Mouse (Mus musculus): ENCODE measurements at regions not wholly inside any gene's neighbourhood (a gene's known extent, or its start where the extent isn't known, plus 50 kb on each side); places are given as distances from the start of the nearest gene placed in this dataset.

DNA sequence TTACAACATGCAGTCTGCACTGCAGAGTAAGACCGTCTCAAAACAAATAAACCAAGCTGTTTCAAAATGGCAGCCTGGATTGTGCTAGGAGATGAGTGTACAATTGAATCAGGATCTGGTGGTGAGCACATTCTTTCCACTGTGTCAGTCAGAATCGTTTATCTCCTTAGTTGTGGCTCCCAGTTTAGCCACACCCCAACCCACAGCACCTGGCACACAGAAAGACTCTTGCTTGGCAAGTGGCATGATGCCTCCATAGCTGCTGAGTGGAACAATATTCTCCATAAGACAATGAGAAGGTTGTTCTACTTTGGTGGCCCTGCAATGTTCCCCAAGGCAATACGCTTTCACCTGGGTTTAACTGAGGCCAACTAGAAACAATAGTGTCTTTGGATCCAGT is 616.6 kb downstream of the Insc start:
- H3K4me3 ChIP-seq (ENCODE audit: low read depth, low read length): no peak overlapping the region
- no peak overlapping the region for H3K9ac ChIP-seq (ENCODE audit: low read length)
- ATAC-seq (ENCODE audit: low FRiP score): no peak
- no peak overlapping the region for H3K27ac ChIP-seq (ENCODE audit: low read depth, low read length)
- H3K27me3 ChIP-seq (ENCODE audit: control insufficient read depth, insufficient read depth, low read length): no peaks in the 10 kb centered on the region
- no peaks in the 10 kb centered on the region for H3K4me1 ChIP-seq (ENCODE audit: control insufficient read depth, insufficient read depth, low read length)
- no peaks in the 10 kb centered on the region for H3K9me3 ChIP-seq (ENCODE audit: control insufficient read depth, low read length)
- H3K4me2 ChIP-seq: no peak overlapping the region
- 87% methylated on average over 3 of the region's 3 CpGs for WGBS
- no peak for DNase-seq (ENCODE audit: low spot score, missing footprints)
- H3K36me3 ChIP-seq (ENCODE audit: control insufficient read depth, insufficient read depth, low read length): no peaks in the 10 kb centered on the region

DNA sequence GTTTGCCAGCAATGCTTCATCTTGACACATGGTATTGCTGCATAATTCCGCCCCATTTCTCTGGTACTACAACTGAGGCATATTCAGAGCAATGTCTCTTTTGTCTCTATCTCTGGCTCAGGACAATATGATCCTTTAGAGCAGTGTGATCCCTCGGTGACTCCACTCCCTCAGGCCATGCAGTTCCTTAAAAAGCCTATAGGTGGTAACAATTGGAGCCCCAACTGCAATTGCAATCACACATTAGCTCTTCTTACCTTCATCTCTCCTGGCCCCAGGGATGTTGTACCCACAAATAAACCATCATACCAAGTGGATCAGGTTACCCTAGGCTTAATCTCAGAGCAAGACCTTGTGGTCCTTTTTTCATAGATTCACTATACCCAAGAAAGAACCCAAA is 618.6 kb downstream of the Insc start:
- no peaks in the 10 kb centered on the region for H3K36me3 ChIP-seq (ENCODE audit: control insufficient read depth, insufficient read depth, low read length)
- H3K27ac ChIP-seq (ENCODE audit: low read depth, low read length): no peak overlapping the region
- no peaks in the 10 kb centered on the region for H3K27me3 ChIP-seq (ENCODE audit: control insufficient read depth, insufficient read depth, low read length)
- no peak overlapping the region for H3K4me2 ChIP-seq
- no peaks in the 10 kb centered on the region for H3K4me1 ChIP-seq (ENCODE audit: control insufficient read depth, insufficient read depth, low read length)
- H3K9ac ChIP-seq (ENCODE audit: low read length): no peak overlapping the region
- DNase-seq (ENCODE audit: low spot score, missing footprints) (peak; percentile 68), ATAC-seq (ENCODE audit: low FRiP score) (no peak)
- no peak overlapping the region for H3K4me3 ChIP-seq (ENCODE audit: low read depth, low read length)
- no peaks in the 10 kb centered on the region for H3K9me3 ChIP-seq (ENCODE audit: control insufficient read depth, low read length)
- WGBS: 88% methylated on average over 2 of the region's 2 CpGs

- Histone ChIP-seq H3K9me3 (ENCODE audit: control insufficient read depth, low read length) (no peaks in the 10 kb centered on the region), H3K27me3 (ENCODE audit: control insufficient read depth, insufficient read depth, low read length) (no peaks in the 10 kb centered on the region), H3K27ac (ENCODE audit: low read depth, low read length) (no peak overlapping the region), H3K36me3 (ENCODE audit: control insufficient read depth, insufficient read depth, low read length) (no peaks in the 10 kb centered on the region), H3K4me3 (ENCODE audit: low read depth, low read length) (no peak overlapping the region), H3K4me1 (ENCODE audit: control insufficient read depth, insufficient read depth, low read length) (no peaks in the 10 kb centered on the region), H3K4me2 (no peak overlapping the region), H3K9ac (ENCODE audit: low read length) (no peak overlapping the region)
- WGBS: 40% methylated on average over 5 of the region's 5 CpGs
- DNase-seq (ENCODE audit: low spot score, missing footprints) (peak; percentile 96), ATAC-seq (ENCODE audit: low FRiP score) (peak; percentile 52; the same call in 1 of the 2 replicates)
Measured at GRCm38 (mm10) chr7:115366910-115367309, 623.4 kb downstream of the Insc start.

DNA sequence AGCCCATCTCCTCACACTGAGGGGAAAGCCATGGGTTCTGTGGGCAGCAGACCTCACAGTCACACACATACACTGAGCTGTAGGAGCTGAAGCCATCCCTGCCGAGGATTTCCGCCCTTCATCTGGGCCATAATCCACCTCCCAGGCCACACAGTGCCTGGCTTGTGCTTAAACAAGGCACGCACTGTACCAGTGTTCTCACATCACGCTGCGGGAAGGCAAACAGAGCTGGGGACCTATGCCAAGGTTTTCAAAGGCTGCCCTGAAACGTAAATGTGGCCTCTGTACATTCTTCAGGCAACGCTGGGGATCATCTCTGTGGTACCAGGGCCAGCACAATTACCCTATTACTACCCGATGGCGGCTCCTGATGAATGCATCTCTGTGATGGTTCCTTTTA is 627.6 kb downstream of the Insc start:
- ATAC-seq (ENCODE audit: low FRiP score) (no peak), DNase-seq (ENCODE audit: low spot score, missing footprints) (peak; percentile 60)
- Histone ChIP-seq H3K36me3 (ENCODE audit: control insufficient read depth, insufficient read depth, low read length) (no peaks in the 10 kb centered on the region), H3K27me3 (ENCODE audit: control insufficient read depth, insufficient read depth, low read length) (no peaks in the 10 kb centered on the region), H3K27ac (ENCODE audit: low read depth, low read length) (no peak overlapping the region), H3K4me1 (ENCODE audit: control insufficient read depth, insufficient read depth, low read length) (no peaks in the 10 kb centered on the region), H3K9ac (ENCODE audit: low read length) (no peak overlapping the region), H3K4me2 (no peak overlapping the region), H3K4me3 (ENCODE audit: low read depth, low read length) (no peak overlapping the region), H3K9me3 (ENCODE audit: control insufficient read depth, low read length) (no peaks in the 10 kb centered on the region)
- 77% methylated on average over 9 of the region's 9 CpGs for WGBS

GRCm38 (mm10) chr7:115372921-115373320 is 629.4 kb downstream of the Insc start:
- Histone ChIP-seq H3K27me3 (ENCODE audit: control insufficient read depth, insufficient read depth, low read length) (no peaks in the 10 kb centered on the region), H3K4me1 (ENCODE audit: control insufficient read depth, insufficient read depth, low read length) (no peaks in the 10 kb centered on the region), H3K4me3 (ENCODE audit: low read depth, low read length) (no peak overlapping the region), H3K9ac (ENCODE audit: low read length) (no peak overlapping the region), H3K4me2 (no peak overlapping the region), H3K27ac (ENCODE audit: low read depth, low read length) (no peak overlapping the region), H3K9me3 (ENCODE audit: control insufficient read depth, low read length) (no peaks in the 10 kb centered on the region), H3K36me3 (ENCODE audit: control insufficient read depth, insufficient read depth, low read length) (no peaks in the 10 kb centered on the region)
- DNase-seq (ENCODE audit: low spot score, missing footprints) (peak; percentile 62), ATAC-seq (ENCODE audit: low FRiP score) (no peak)
- 61% methylated on average over 2 of the region's 2 CpGs for WGBS

GRCm38 (mm10) chr7:115373781-115374533 is 630.5 kb downstream of the Insc start:
- no peak overlapping the region for H3K9ac ChIP-seq (ENCODE audit: low read length)
- H3K27ac ChIP-seq (ENCODE audit: low read depth, low read length): no peak overlapping the region
- H3K27me3 ChIP-seq (ENCODE audit: control insufficient read depth, insufficient read depth, low read length): no peaks in the 10 kb centered on the region
- no peak for ATAC-seq (ENCODE audit: low FRiP score)
- H3K4me2 ChIP-seq: no peak overlapping the region
- H3K36me3 ChIP-seq (ENCODE audit: control insufficient read depth, insufficient read depth, low read length): no peaks in the 10 kb centered on the region
- H3K4me1 ChIP-seq (ENCODE audit: control insufficient read depth, insufficient read depth, low read length): no peaks in the 10 kb centered on the region
- peak; percentile 75 for DNase-seq (ENCODE audit: low spot score, missing footprints)
- no peak overlapping the region for H3K4me3 ChIP-seq (ENCODE audit: low read depth, low read length)
- 70% methylated on average over 8 of the region's 8 CpGs for WGBS
- H3K9me3 ChIP-seq (ENCODE audit: control insufficient read depth, low read length): no peaks in the 10 kb centered on the region

DNA sequence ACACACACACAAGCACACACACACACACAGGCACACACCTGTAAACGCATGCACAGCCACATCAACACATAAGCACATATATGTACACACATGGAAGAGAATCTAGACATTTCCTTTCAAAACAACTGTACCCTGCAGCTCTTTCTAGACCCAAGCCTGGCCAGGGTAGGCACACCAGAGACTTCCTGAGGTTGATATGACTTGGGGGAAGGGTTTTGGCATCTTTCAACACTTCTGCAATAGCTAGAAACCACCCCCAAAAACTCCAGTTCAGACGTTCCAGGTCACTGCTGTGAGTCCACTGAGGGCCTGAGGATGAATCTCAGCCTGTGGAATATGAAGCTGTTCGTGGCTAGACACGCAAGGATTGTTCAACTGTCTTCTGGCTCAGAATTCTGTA is 632.6 kb downstream of the Insc start:
- Histone ChIP-seq H3K4me2 (no peak overlapping the region), H3K4me1 (ENCODE audit: control insufficient read depth, insufficient read depth, low read length) (no peaks in the 10 kb centered on the region), H3K9me3 (ENCODE audit: control insufficient read depth, low read length) (no peaks in the 10 kb centered on the region), H3K27me3 (ENCODE audit: control insufficient read depth, insufficient read depth, low read length) (no peaks in the 10 kb centered on the region), H3K4me3 (ENCODE audit: low read depth, low read length) (no peak overlapping the region), H3K9ac (ENCODE audit: low read length) (no peak overlapping the region), H3K36me3 (ENCODE audit: control insufficient read depth, insufficient read depth, low read length) (no peaks in the 10 kb centered on the region), H3K27ac (ENCODE audit: low read depth, low read length) (no peak overlapping the region)
- ATAC-seq (ENCODE audit: low FRiP score): no peak
- DNase-seq (ENCODE audit: low spot score, missing footprints): no peak
- 89% methylated on average over 4 of the region's 4 CpGs for WGBS

DNA sequence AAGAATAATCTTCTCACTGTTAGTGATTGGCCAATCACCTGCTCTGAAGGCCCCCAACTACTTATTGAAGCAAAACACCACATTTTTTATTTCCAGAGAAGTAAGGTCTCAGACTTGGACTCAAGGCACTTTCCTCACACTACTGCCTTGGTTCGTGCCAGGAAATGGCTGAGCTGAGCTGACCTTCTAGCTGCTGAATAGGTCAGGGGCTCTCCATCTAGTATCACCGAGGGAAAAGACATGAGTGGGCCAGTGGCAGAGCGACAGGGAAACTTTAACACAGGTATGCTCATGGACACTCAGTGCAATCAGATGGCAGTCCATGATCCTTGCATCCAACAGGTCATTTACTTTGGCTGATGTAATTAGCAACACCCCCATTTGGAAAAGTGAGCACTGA is 635.3 kb downstream of the Insc start:
- Histone ChIP-seq H3K9me3 (ENCODE audit: control insufficient read depth, low read length) (no peaks in the 10 kb centered on the region), H3K4me3 (ENCODE audit: low read depth, low read length) (no peak overlapping the region)
- no peak for ATAC-seq (ENCODE audit: low FRiP score)

DNA sequence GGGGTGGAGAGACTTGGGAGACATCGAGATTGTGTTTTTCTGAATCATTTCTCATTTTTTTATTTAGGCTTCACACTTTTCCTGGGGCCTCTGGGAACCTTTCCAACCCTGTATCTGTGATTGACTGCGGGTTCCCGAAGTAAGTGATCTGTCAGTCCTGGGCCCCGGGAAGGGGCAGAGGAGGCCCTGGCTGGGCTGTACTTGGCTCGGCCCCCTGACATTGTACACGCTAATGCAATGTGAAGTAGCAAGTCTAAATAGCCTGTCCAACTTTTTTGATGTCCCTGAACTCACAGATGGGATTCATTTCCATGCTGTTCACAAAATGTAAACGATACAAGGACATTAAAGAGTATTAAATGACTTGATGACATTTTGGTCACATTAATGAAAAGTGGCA is 636.1 kb downstream of the Insc start:
- ATAC-seq (ENCODE audit: low FRiP score) (no peak), DNase-seq (ENCODE audit: low spot score, missing footprints) (no peak)
- no peaks in the 10 kb centered on the region for H3K9me3 ChIP-seq (ENCODE audit: control insufficient read depth, low read length)
- H3K27ac ChIP-seq (ENCODE audit: low read depth, low read length): no peak overlapping the region
- 79% methylated on average over 7 of the region's 7 CpGs for WGBS
- H3K4me3 ChIP-seq (ENCODE audit: low read depth, low read length): no peak overlapping the region
- H3K4me2 ChIP-seq: no peak overlapping the region
- H3K9ac ChIP-seq (ENCODE audit: low read length): no peak overlapping the region
- H3K4me1 ChIP-seq (ENCODE audit: control insufficient read depth, insufficient read depth, low read length): no peaks in the 10 kb centered on the region
- no peaks in the 10 kb centered on the region for H3K36me3 ChIP-seq (ENCODE audit: control insufficient read depth, insufficient read depth, low read length)
- H3K27me3 ChIP-seq (ENCODE audit: control insufficient read depth, insufficient read depth, low read length): no peaks in the 10 kb centered on the region

More for the DNA sequence above, 635.3 kb downstream of the Insc start:
- no peak overlapping the region for H3K9ac ChIP-seq (ENCODE audit: low read length)
- no peak overlapping the region for H3K27ac ChIP-seq (ENCODE audit: low read depth, low read length)
- 90% methylated on average over 3 of the region's 3 CpGs for WGBS
- H3K36me3 ChIP-seq (ENCODE audit: control insufficient read depth, insufficient read depth, low read length): no peaks in the 10 kb centered on the region
- no peak for DNase-seq (ENCODE audit: low spot score, missing footprints)
- H3K4me2 ChIP-seq: no peak overlapping the region
- H3K27me3 ChIP-seq (ENCODE audit: control insufficient read depth, insufficient read depth, low read length): no peaks in the 10 kb centered on the region
- no peaks in the 10 kb centered on the region for H3K4me1 ChIP-seq (ENCODE audit: control insufficient read depth, insufficient read depth, low read length)
